Mouse (Mus musculus): ENCODE measurements around the gene Olfr992.
"Not testable (repeated sequence)": the region's sequence is repeated elsewhere in the genome, so short reads cannot be mapped to it uniquely, and the experiment has no call there.

Gene Olfr992

GRCm38 (mm10) chr2:85409369-85409768 is at the start of gene Olfr992:
Olfr992 (minus strand) TSS chr2:85409469.
- no peak for DNase-seq (ENCODE audit: low read depth, low spot score)

GRCm38 (mm10) chr2:85443539-85443938 is 34.3 kb upstream of the Olfr992 start, which contains the start of gene Olfr995:
Olfr995 (minus strand) TSS chr2:85443639.
- no peak for DNase-seq (ENCODE audit: low read depth, low spot score)

GRCm38 (mm10) chr2:85442546-85442945 is 33.3 kb upstream of the Olfr992 start:
- DNase-seq (ENCODE audit: low read depth, low spot score) = no peak

DNA sequence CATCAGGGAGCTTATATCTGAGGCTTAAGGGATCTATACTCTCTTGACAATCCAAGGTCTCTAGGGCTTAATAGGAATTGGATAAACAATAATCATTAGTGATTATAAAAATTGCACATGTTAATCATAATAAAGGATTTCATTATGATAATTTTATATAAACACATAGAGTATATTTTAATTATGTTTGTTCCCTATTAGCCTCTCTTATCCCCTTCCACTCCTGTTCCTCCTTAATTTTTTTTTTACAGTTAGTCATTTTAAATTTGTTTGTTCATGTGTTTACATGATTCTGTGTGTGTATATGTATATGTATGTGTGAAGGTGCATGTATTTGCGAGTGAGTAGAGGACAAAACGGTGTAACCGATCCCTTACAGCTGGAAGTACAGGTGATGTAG is 27.1 kb upstream of the Olfr992 start, which contains the start of gene Olfr994:
Gene Olfr994 (minus strand): TSS at position 101 of the 400 bp plus-strand sequence.
- no peak for DNase-seq (ENCODE audit: low read depth, low spot score)

DNA sequence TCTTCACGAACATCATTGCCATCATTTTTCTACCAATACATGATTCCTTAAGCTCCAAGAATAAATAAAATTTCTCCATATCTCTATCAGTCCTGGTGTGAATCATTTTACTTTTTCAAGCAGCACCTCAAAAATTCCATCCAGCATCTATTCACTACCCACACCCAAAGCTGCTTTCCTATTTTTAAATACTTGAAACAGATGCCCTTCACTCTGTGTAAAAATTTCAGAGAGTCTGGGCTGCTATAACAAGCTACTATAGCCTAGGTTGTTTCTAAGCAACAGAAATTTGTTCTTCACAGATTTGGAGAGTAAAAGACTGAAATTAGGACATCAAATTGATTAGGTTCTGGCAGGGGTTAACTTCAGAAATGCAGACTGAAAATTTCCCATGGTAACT is 16.6 kb upstream of the Olfr992 start:
- no peak for DNase-seq (ENCODE audit: low read depth, low spot score)

DNA sequence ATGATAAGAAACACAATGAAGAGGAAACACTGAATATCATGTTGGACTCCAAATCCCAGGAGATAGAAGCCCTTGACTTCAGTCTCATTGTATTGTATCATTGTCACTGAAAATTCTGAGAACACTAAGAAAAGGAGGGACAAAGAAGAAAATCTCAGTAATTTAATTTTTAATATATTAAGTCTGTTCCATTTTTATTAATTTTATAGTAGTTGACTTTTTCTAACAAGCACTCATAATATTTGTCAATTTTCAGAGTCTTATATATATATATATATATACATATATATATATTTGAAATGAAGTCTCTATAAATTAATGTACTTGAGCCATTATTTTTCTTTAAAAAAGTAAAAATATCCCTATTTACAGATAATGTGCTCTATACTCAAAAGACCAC is 5.5 kb upstream of the Olfr992 start, which contains the start of gene Olfr993:
Gene Olfr993 (minus strand): TSS at position 101 of the 400 bp plus-strand sequence.
- DNase-seq (ENCODE audit: low read depth, low spot score) = no peak

DNA sequence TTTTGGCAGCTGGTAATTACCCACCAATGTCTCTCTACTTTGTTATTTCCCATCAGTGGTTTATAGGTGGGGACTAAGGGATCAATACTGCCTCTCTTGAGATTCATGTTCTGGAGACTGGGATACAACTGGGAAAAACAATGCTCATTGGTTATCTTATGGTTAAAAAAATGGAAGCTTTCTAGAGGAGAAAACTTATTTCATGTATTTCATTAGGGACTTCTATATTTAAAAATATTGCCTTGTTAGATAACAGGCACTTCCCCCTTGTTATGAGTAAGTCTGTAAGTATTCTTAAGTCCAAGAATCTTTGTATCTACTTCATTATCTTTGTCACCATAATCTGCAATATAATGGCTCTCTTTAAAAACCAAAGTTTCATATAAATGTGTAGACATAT is 46.1 kb downstream of the Olfr992 start, which contains the start of gene Olfr988:
Gene Olfr988 (minus strand): TSS at position 101 of the 400 bp plus-strand sequence.
- not testable (repeated sequence) for DNase-seq (ENCODE audit: low read depth, low spot score)
